Comparison of ENCODE assay signal across 29 mouse cellular contexts in genomic region chr15:90835586-90835985, GRCm38 (mm10).
DNase-seq lines count a peak whose midpoint lies in the region; ATAC-seq and TF ChIP-seq lines count a peak whose summit lies in the region.
"Had no signal": no experiment of that assay in that cellular context is flagged by ENCODE, and none has a peak within 500 bp of the region (broad histone marks: within the 10 kb centered on the region; RNA-seq: fewer than 3 reads in every experiment).

No protein-coding gene starts in this region.

- no peak overlapping the region for H3K27ac ChIP-seq in embryonic facial prominence, embryonic 14.5 days (replicated peaks; ENCODE audit: low read depth, low read length)
- no peak overlapping the region for H3K27ac ChIP-seq in embryonic facial prominence, embryonic 10.5 days (replicated peaks)
- H3K27ac ChIP-seq in hindbrain, postnatal 0 days = no peak overlapping the region
- no peak overlapping the region for H3K27ac ChIP-seq in hindbrain, embryonic 11.5 days (ENCODE audit: low read depth, low read length)
- H3K27ac ChIP-seq: embryonic facial prominence, embryonic 12.5 days; embryonic facial prominence, embryonic 15.5 days; forebrain, embryonic 10.5 days; forebrain, embryonic 12.5 days; forebrain, embryonic 15.5 days had no signal

- WGBS in embryonic facial prominence, embryonic 14.5 days = 78% methylated on average over 7 of the region's 7 CpGs
- WGBS in embryonic facial prominence, embryonic 10.5 days = 76% methylated on average over 7 of the region's 7 CpGs
- 64% methylated on average over 7 of the region's 7 CpGs for WGBS in hindbrain, postnatal 0 days
- 86% methylated on average over 7 of the region's 7 CpGs for WGBS in hindbrain, embryonic 11.5 days

- no peak for TF ChIP-seq POLR2A in brain, embryonic 14.5 days (IDR thresholded peaks at IDR 0.05; ENCODE audit: borderline replicate concordance, extremely low read depth, insufficient read depth, insufficient read length, poor library complexity, severe bottlenecking)

- TF ChIP-seq CTCF in hindbrain, postnatal 0 days (IDR thresholded peaks at IDR 0.05; ENCODE audit: low read depth) = no peak
- TF ChIP-seq CTCF in brain, embryonic 14.5 days (IDR thresholded peaks at IDR 0.05; ENCODE audit: borderline replicate concordance, extremely low read depth, insufficient read depth, insufficient read length) = no peak

- no peaks in the 10 kb centered on the region for H3K4me1 ChIP-seq in embryonic facial prominence, embryonic 14.5 days (ENCODE audit: control insufficient read depth, insufficient read depth, low read length)
- H3K4me1 ChIP-seq in embryonic facial prominence, embryonic 10.5 days = no peaks in the 10 kb centered on the region
- H3K4me1 ChIP-seq in hindbrain, postnatal 0 days (ENCODE audit: insufficient read depth, low read length) = no peaks in the 10 kb centered on the region
- H3K4me1 ChIP-seq in hindbrain, embryonic 11.5 days (replicated peaks; ENCODE audit: control insufficient read depth, insufficient read depth, low read length) = no peaks in the 10 kb centered on the region
- H3K4me1 ChIP-seq: embryonic facial prominence, embryonic 12.5 days; embryonic facial prominence, embryonic 15.5 days; forebrain, embryonic 12.5 days; forebrain, embryonic 15.5 days had no signal

- H3K27me3 ChIP-seq in embryonic facial prominence, embryonic 14.5 days (replicated peaks; ENCODE audit: control insufficient read depth, insufficient read depth, low read length) = no peaks in the 10 kb centered on the region
- no peaks in the 10 kb centered on the region for H3K27me3 ChIP-seq in embryonic facial prominence, embryonic 10.5 days (replicated peaks; ENCODE audit: low read depth, poor library complexity, severe bottlenecking)
- H3K27me3 ChIP-seq in hindbrain, postnatal 0 days (ENCODE audit: insufficient read depth, low read length) = no peaks in the 10 kb centered on the region
- no peaks in the 10 kb centered on the region for H3K27me3 ChIP-seq in hindbrain, embryonic 11.5 days (ENCODE audit: control insufficient read depth, insufficient read depth, low read length)
- H3K27me3 ChIP-seq: CH12.LX; embryonic facial prominence, embryonic 12.5 days; embryonic facial prominence, embryonic 15.5 days; Patski had no signal

- H3K9me3 ChIP-seq in embryonic facial prominence, embryonic 14.5 days (ENCODE audit: control insufficient read depth, low read length) = peaks cover 9% of the 10 kb centered on the region; the same call in 1 of the 2 replicates
- no peaks in the 10 kb centered on the region for H3K9me3 ChIP-seq in embryonic facial prominence, embryonic 10.5 days
- H3K9me3 ChIP-seq in hindbrain, postnatal 0 days (ENCODE audit: low read length) = peaks cover 2% of the 10 kb centered on the region; the same call in 1 of the 2 replicates
- H3K9me3 ChIP-seq in hindbrain, embryonic 11.5 days (ENCODE audit: control insufficient read depth, low read length) = no peaks in the 10 kb centered on the region
- H3K9me3 ChIP-seq: embryonic facial prominence, embryonic 15.5 days had no signal

- DNase-seq in embryonic facial prominence, embryonic 14.5 days (ENCODE audit: low spot score) = peak; percentile 24
- no peak for DNase-seq in embryonic facial prominence, embryonic 10.5 days (ENCODE audit: low spot score)
- peak; percentile 27 for DNase-seq in hindbrain, postnatal 0 days (ENCODE audit: low spot score)
- DNase-seq in hindbrain, embryonic 11.5 days (ENCODE audit: low spot score) = no peak
- DNase-seq in brain, embryonic 14.5 days (ENCODE audit: low read depth) = peak; percentile 12
- peak; percentile 55 for DNase-seq in retina, postnatal 1 day
- DNase-seq: adrenal gland, adult 8-10 months; adrenal gland, postnatal 14 days; adrenal gland, postnatal 36 days; B cell, adult 2 months; cerebellum, adult 11 months; cerebellum, adult 18-20 months; cerebellum, adult 8-10 months; cerebellum, adult 9-11 months; cerebellum, postnatal 14 days; cerebellum, postnatal 36 days; embryo, embryonic 11 days had no signal

- no peak overlapping the region for H3K4me2 ChIP-seq in embryonic facial prominence, embryonic 14.5 days (ENCODE audit: low read depth, low read length)
- no peak overlapping the region for H3K4me2 ChIP-seq in hindbrain, postnatal 0 days (ENCODE audit: low read depth, low read length)
- H3K4me2 ChIP-seq in hindbrain, embryonic 11.5 days (replicated peaks; ENCODE audit: low read depth, low read length) = no peak overlapping the region
- H3K4me2 ChIP-seq: embryonic facial prominence, embryonic 12.5 days; embryonic facial prominence, embryonic 15.5 days; forebrain, embryonic 12.5 days; forebrain, embryonic 15.5 days had no signal

- no peaks in the 10 kb centered on the region for H3K36me3 ChIP-seq in embryonic facial prominence, embryonic 14.5 days (ENCODE audit: control insufficient read depth, insufficient read depth, low read length)
- H3K36me3 ChIP-seq in embryonic facial prominence, embryonic 10.5 days (replicated peaks) = no peaks in the 10 kb centered on the region
- H3K36me3 ChIP-seq in hindbrain, postnatal 0 days (ENCODE audit: insufficient read depth, low read length) = no peaks in the 10 kb centered on the region
- H3K36me3 ChIP-seq in hindbrain, embryonic 11.5 days (ENCODE audit: control insufficient read depth, insufficient read depth, low read length) = no peaks in the 10 kb centered on the region
- H3K36me3 ChIP-seq: embryonic facial prominence, embryonic 12.5 days; embryonic facial prominence, embryonic 15.5 days; forebrain, embryonic 10.5 days; forebrain, embryonic 12.5 days; forebrain, embryonic 15.5 days; G1E had no signal

- ATAC-seq in embryonic facial prominence, embryonic 14.5 days (ENCODE audit: low read depth) = no peak
- ATAC-seq in hindbrain, postnatal 0 days = no peak
- no peak for ATAC-seq in hindbrain, embryonic 11.5 days (ENCODE audit: low FRiP score)
- no peak for ATAC-seq in megakaryocyte progenitor cell, adult 5-6 weeks (replicated peaks; ENCODE audit: poor library complexity)
- ATAC-seq: activated CD4-positive, CD25-positive, alpha-beta regulatory T cell, adult 4 months; CD4-positive, CD25-positive, alpha-beta regulatory T cell, adult 4 months; forebrain, embryonic 15.5 days; Patski had no signal

- H3K9ac ChIP-seq in embryonic facial prominence, embryonic 14.5 days (ENCODE audit: low read depth, low read length) = no peak overlapping the region
- H3K9ac ChIP-seq in hindbrain, postnatal 0 days (replicated peaks; ENCODE audit: low read length) = no peak overlapping the region
- H3K9ac ChIP-seq in hindbrain, embryonic 11.5 days (ENCODE audit: low read depth, low read length) = no peak overlapping the region
- H3K9ac ChIP-seq: embryonic facial prominence, embryonic 12.5 days; embryonic facial prominence, embryonic 15.5 days; forebrain, embryonic 12.5 days; forebrain, embryonic 15.5 days had no signal

- H3K4me3 ChIP-seq in embryonic facial prominence, embryonic 14.5 days (ENCODE audit: low read depth, low read length) = no peak overlapping the region
- H3K4me3 ChIP-seq in embryonic facial prominence, embryonic 10.5 days = no peak overlapping the region
- H3K4me3 ChIP-seq in hindbrain, postnatal 0 days (ENCODE audit: low read length) = no peak overlapping the region
- H3K4me3 ChIP-seq in hindbrain, embryonic 11.5 days (ENCODE audit: low read depth, low read length) = no peak overlapping the region
- H3K4me3 ChIP-seq: embryonic facial prominence, embryonic 12.5 days; embryonic facial prominence, embryonic 15.5 days; erythroblast, embryonic 14.5 days; forebrain, embryonic 10.5 days; forebrain, embryonic 12.5 days; forebrain, embryonic 15.5 days had no signal

Comparison
In these comparisons a context has a peak if more than half of its experiments do, and no peak if none do; other contexts are left out.
1. DNase-seq: peak in embryonic facial prominence, embryonic 14.5 days (single experiment), hindbrain, postnatal 0 days (single experiment), brain, embryonic 14.5 days (single experiment) and retina, postnatal 1 day (single experiment); none in embryonic facial prominence, embryonic 10.5 days (single experiment) and hindbrain, embryonic 11.5 days (single experiment).